Mouse (Mus musculus) hindbrain, embryonic 11.5 days (tissue): ENCODE measurements around the gene 2010111I01Rik. TPM values are rescaled to one million over a fixed set of nuclear protein-coding genes. Genes with fewer than 3 reads are reported as not detected.
A peak's percentile ranks its signal among the peaks of the same experiment; 100 is the strongest.

Experiments
- ATAC-seq: fragments of 200-750 bp; cut with Nextera tagmentation; 2 replicates; pipeline ENCODE4 v1.8.0; 2017; ENCODE audit warnings: mild to moderate bottlenecking, moderate TSS enrichment, moderate library complexity; ENCODE audit not compliant: low FRiP score
- DNase-seq: peaks from one replicate; pipeline ENCODE4 v3.0.0-alpha.2; 2015; ENCODE audit warnings: low spot score
- H3K27ac ChIP-seq: fragments of 300-500 bp; sonication (generic); 2 replicates; pipeline ENCODE4 v1.5.1; 2014; ENCODE audit warnings: mild to moderate bottlenecking, low read depth, low read length
- H3K27me3 ChIP-seq: fragments of 300-500 bp; sonication (generic); 2 replicates; pipeline ENCODE4 v1.6.1; 2014; ENCODE audit warnings: mild to moderate bottlenecking, low read length, moderate library complexity, mixed read lengths; ENCODE audit not compliant: control insufficient read depth, insufficient read depth
- H3K36me3 ChIP-seq: fragments of 300-500 bp; sonication (generic); 2 replicates; pipeline ENCODE4 v1.6.1; 2014; ENCODE audit warnings: mild to moderate bottlenecking, low read length, moderate library complexity, mixed read lengths; ENCODE audit not compliant: control insufficient read depth, insufficient read depth
- H3K4me1 ChIP-seq: fragments of 300-500 bp; sonication (generic); replicated peaks from 2 replicates; pipeline ENCODE4 v1.6.1; 2014; ENCODE audit warnings: low read length, mixed read lengths; ENCODE audit not compliant: control insufficient read depth, insufficient read depth
- H3K4me2 ChIP-seq: fragments of 300-500 bp; sonication (generic); replicated peaks from 2 replicates; pipeline ENCODE4 v1.6.1; 2014; ENCODE audit warnings: mild to moderate bottlenecking, low read depth, low read length
- H3K4me3 ChIP-seq: fragments of 300-500 bp; sonication (generic); 2 replicates; pipeline ENCODE4 v1.5.1; 2014; ENCODE audit warnings: low read depth, low read length
- H3K9ac ChIP-seq: fragments of 300-500 bp; sonication (generic); 2 replicates; pipeline ENCODE4 v1.6.1; 2014; ENCODE audit warnings: low read depth, low read length
- H3K9me3 ChIP-seq: fragments of 300-500 bp; sonication (generic); 2 replicates; pipeline ENCODE4 v1.6.1; 2016; ENCODE audit warnings: low read length; ENCODE audit not compliant: control insufficient read depth
- WGBS: fragments of 180-500 bp; shearing (Covaris S2); extraction: QIAGEN DNeasy Blood & Tissue Kit; methylation state at CpG from one replicate; pipeline ENCODE4 v1.1.7; 2014; 5-methylcytosine and 5-hydroxymethylcytosine counted together
- polyA plus RNA-seq: library from polyadenylated mRNA; unstranded; fragments of >200 nt; fragmentation: Nextera tagmentation; extraction: Ambion mirVana; gene quantifications from 2 replicates; pipeline ENCODE4 v1.2.1, GENCODE M21; 2014

The 2010111I01Rik gene
- polyA plus RNA-seq, 1 experiment from 2014 or later: 46.2 TPM

DNA sequence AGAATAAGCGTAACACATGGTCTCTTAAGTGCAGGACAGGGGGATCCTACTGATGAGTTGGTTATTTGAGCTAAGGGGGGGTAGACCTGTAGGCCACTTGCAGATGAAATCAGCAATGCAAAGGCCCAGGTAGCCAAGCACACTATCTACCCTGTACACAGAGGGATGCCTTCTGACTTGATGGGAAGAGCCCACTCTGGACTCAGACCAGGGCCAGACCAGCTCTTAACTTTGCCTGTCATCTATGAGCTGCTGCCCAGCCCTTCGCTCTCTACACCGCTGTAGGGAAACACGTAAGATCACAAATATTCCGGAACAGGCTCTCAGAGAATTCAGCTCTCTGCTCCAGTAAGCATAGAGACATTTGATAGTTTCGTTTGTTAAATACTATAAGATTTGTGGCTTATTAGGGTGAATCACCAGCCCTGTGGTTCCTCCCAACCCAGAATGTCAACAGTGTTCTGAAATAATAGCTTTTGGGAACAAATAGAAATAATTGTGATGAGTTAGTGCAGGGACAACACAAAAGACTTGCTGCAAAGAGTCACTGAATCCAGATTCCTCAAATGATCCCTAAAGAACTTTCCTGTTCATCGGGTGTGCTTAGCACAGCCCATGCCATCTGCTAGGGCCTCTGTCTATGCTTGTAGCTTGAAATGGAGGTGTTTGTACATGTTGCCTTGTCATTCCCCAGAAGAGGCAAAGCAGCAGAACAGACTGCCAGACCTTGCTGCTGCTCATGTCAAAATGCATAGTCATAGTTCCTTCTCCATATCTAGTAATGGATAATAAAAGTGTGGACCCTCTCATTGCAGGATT is 123.4 kb downstream of the 2010111I01Rik start:
- H3K4me1 ChIP-seq: no peaks in the 10 kb centered on the region
- 94% methylated on average over 7 of the region's 7 CpGs for WGBS
- no peak overlapping the region for H3K4me2 ChIP-seq
- no peaks in the 10 kb centered on the region for H3K9me3 ChIP-seq
- no peaks in the 10 kb centered on the region for H3K36me3 ChIP-seq
- DNase-seq (no peak), ATAC-seq (no peak)
- no peak overlapping the region for H3K9ac ChIP-seq
- H3K27me3 ChIP-seq: no peaks in the 10 kb centered on the region
- no peak overlapping the region for H3K4me3 ChIP-seq
- no peak overlapping the region for H3K27ac ChIP-seq

DNA sequence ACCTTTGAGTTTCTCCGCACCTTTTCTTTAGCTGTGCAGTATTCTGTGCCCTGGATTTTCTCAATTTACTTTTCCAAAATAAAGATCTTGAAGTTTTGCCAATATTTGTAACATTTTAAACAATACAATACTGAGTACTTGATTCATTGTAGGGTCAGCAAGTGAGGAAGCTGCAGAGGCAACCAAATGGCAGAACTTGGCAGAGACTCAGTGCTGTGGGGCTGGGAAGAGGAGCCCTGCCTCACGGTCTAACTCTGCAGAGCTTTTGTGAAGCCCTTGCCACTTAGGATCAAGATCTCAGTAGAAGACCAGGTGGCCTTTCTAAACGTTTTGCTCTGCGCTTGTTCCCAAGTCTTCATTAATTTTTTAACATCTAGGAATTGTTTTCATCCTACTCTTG is 124.8 kb downstream of the 2010111I01Rik start:
- Histone ChIP-seq H3K36me3 (no peaks in the 10 kb centered on the region), H3K4me3 (no peak overlapping the region), H3K9me3 (no peaks in the 10 kb centered on the region), H3K27ac (no peak overlapping the region), H3K4me1 (no peaks in the 10 kb centered on the region), H3K27me3 (no peaks in the 10 kb centered on the region), H3K9ac (no peak overlapping the region), H3K4me2 (no peak overlapping the region)
- ATAC-seq (no peak), DNase-seq (no peak)
- 87% methylated on average over 4 of the region's 4 CpGs for WGBS

DNA sequence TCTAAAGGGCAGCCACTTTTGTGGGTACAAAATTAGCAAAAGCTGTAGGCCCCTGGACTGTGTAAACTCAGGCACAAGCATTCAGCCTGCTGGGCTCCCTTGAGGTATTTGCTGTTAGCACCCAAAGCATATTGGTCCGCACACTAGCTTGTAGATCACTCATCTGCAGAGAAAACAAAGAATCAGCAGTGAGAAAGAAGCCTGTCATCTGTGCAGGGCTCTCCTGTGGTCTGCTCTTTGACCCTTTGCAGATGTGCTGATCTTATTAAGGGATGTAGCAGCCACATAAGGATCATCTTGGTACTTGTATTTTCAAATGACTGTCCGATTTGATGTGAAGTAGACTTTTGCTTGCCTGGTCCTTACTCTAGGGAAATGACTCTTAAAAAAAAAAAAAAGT is 126.6 kb downstream of the 2010111I01Rik start:
- WGBS: 53% methylated on average over 2 of the region's 2 CpGs
- ATAC-seq (peak; percentile 75), DNase-seq (peak; percentile 51)
- H3K27me3 ChIP-seq: no peaks in the 10 kb centered on the region
- no peaks in the 10 kb centered on the region for H3K4me1 ChIP-seq
- no peak overlapping the region for H3K4me2 ChIP-seq
- no peak overlapping the region for H3K4me3 ChIP-seq
- no peak overlapping the region for H3K9ac ChIP-seq
- no peak overlapping the region for H3K27ac ChIP-seq
- no peaks in the 10 kb centered on the region for H3K36me3 ChIP-seq
- no peaks in the 10 kb centered on the region for H3K9me3 ChIP-seq

DNA sequence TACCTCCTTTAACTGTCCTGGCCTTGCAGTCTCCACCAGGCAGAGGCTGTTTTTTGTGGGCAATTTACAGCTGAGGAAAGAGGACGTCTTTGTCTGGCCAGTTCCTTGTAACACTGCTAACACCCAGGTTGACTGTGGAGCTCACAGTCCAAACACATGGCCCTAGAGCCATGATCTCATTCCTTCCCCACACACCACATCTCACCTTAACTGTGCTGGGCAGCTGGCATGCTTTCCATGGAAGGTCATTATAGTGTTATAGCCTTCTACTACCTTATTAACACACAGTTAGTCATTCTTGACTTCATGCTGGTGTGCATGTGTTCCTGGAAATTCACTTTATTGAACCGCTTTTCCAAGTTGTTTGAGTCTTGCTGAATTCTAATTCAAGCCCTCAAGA is 127.6 kb downstream of the 2010111I01Rik start:
- Histone ChIP-seq H3K9me3 (no peaks in the 10 kb centered on the region), H3K4me1 (no peaks in the 10 kb centered on the region), H3K27me3 (no peaks in the 10 kb centered on the region), H3K9ac (no peak overlapping the region), H3K4me2 (no peak overlapping the region), H3K4me3 (no peak overlapping the region), H3K27ac (no peak overlapping the region), H3K36me3 (no peaks in the 10 kb centered on the region)
- ATAC-seq (no peak), DNase-seq (no peak)
- 82% methylated on average over 2 of the region's 2 CpGs for WGBS

DNA sequence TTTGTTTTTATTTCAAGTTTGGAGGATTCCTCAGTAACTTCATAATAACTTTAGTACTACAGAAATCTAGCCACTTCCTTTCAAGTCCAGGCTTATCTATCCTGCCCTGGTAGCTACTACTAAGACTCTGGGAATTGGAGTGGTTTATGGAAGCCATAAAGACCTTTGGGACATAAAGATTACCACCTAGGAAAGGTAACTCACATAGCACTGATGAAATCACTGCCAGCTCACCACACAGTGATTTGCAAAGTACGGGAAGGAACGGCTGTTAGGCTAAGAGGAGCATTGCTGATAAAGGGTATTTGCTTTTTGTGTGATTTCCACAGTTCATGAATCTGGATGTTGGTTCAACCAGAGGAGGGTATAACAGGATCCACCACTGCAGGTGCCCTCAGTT is 128.2 kb downstream of the 2010111I01Rik start:
- DNase-seq (no peak), ATAC-seq (no peak)
- no peak overlapping the region for H3K27ac ChIP-seq
- no peak overlapping the region for H3K9ac ChIP-seq
- H3K36me3 ChIP-seq: no peaks in the 10 kb centered on the region
- WGBS: 88% methylated on average over 2 of the region's 2 CpGs
- H3K4me3 ChIP-seq: no peak overlapping the region
- no peaks in the 10 kb centered on the region for H3K4me1 ChIP-seq
- no peak overlapping the region for H3K4me2 ChIP-seq
- H3K9me3 ChIP-seq: no peaks in the 10 kb centered on the region
- H3K27me3 ChIP-seq: no peaks in the 10 kb centered on the region

DNA sequence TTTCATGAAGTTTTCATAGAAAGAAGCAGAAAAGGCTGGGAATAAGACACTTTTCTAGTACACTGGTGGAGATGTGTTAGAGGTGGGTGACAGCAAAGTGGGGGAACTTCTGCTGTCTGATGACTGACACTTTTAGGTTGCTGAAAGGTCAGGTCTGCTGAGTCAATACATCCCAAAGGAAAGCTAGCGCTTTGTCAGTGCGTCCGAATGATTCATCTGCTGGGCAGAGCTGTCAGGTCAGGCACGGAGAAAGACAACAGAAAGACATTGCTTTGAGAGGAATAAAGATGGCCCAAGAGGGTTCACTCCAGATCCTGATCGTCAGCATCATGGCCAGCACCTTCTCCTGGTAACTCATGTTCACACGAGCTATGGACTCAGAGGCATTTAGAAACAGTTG is 128.9 kb downstream of the 2010111I01Rik start:
- Histone ChIP-seq H3K27me3 (no peaks in the 10 kb centered on the region), H3K4me3 (no peak overlapping the region), H3K4me1 (no peaks in the 10 kb centered on the region), H3K27ac (no peak overlapping the region), H3K9ac (no peak overlapping the region), H3K9me3 (no peaks in the 10 kb centered on the region), H3K4me2 (no peak overlapping the region), H3K36me3 (no peaks in the 10 kb centered on the region)
- DNase-seq (no peak), ATAC-seq (no peak)
- WGBS: 56% methylated on average over 6 of the region's 6 CpGs

DNA sequence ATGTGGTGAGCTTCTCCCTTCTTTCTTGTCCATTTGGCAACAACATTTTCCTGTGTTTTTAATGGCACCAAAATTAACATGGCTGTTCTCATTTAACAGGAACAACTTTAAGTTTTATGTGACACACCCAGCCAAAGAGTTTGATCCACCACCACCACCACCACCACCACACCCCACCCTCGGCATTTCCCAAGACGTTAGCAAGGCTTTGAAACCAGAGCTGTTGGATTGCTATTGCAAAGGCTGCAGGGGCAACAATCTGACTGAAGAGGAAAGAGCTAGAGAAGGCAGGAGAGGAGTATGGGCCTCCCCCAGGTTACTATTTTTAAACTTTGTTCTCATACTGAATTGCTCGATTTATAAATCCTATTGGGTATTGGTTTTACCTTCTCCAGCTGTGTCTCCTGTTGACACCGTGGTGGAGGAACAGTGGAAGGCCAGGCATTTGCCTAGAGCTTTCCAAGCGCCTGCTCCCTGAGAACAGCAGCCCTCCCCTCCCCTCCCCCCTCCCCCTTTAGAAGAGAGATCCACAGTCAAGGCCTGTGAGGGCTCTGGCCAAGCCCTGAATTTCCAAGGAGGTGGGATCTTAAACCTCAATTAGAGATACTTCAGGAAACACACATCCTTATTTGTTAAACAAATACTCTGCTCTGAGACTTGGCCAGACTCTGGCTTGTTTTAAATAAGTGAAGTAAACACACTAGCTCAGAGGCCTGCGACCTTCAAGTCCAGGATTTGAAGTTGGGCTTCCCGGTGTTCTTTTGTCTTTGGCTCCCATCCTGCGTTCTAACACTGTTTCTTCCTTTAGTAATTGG is 129.8 kb downstream of the 2010111I01Rik start:
- Histone ChIP-seq H3K36me3 (no peaks in the 10 kb centered on the region), H3K4me3 (no peak overlapping the region), H3K4me1 (no peaks in the 10 kb centered on the region), H3K4me2 (no peak overlapping the region), H3K9me3 (no peaks in the 10 kb centered on the region), H3K27ac (no peak overlapping the region), H3K9ac (no peak overlapping the region), H3K27me3 (no peaks in the 10 kb centered on the region)
- 17% methylated on average over 8 of the region's 8 CpGs for WGBS
- DNase-seq: no peak
- no peak for ATAC-seq

DNA sequence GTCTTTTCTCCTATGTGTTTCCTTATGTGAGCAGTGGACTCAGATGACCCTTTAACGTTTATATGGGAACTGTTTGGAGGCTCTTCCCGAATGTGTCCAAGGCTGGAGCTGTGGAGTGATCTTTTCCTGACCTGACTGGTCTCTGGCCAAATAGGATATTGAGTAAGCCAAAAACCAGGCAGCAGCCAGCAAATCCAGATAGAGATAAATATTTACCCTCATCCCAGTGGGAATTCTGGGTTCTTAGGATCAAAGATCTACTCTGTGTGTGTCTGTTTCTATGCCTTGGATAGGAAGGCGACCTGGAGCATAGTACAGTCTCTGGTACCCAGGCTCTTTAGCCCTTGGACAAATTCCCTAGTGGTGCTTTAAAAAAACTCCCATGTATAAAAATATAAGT is 132.1 kb downstream of the 2010111I01Rik start:
- Histone ChIP-seq H3K4me1 (no peaks in the 10 kb centered on the region), H3K4me2 (no peak overlapping the region), H3K4me3 (no peak overlapping the region), H3K9ac (no peak overlapping the region), H3K36me3 (no peaks in the 10 kb centered on the region), H3K9me3 (no peaks in the 10 kb centered on the region), H3K27ac (no peak overlapping the region), H3K27me3 (no peaks in the 10 kb centered on the region)
- DNase-seq (no peak), ATAC-seq (no peak)
- 63% methylated on average over 3 of the region's 3 CpGs for WGBS
